Mouse (Mus musculus): ENCODE measurements around the gene Med15. TPM values are rescaled to one million over a fixed set of nuclear protein-coding genes. Genes with fewer than 3 reads are reported as not detected.
A peak's percentile ranks its signal among the peaks of the same experiment; 100 is the strongest.

Med15 gene
- total RNA-seq, 1 experiment from 2014 or later: 30.8 TPM

GRCm38 (mm10) chr16:17654188-17654795 is 78.4 kb downstream of the Med15 start:
- ATAC-seq (replicated peaks; ENCODE audit: low read depth, poor library complexity, severe bottlenecking): no peak

GRCm38 (mm10) chr16:17653601-17654000 is 79.1 kb downstream of the Med15 start:
- no peak for ATAC-seq (replicated peaks; ENCODE audit: low read depth, poor library complexity, severe bottlenecking)

- ATAC-seq (replicated peaks; ENCODE audit: low read depth, poor library complexity, severe bottlenecking): no peak
Observed at GRCm38 (mm10) chr16:17652607-17653006, 80.1 kb downstream of the Med15 start.

DNA sequence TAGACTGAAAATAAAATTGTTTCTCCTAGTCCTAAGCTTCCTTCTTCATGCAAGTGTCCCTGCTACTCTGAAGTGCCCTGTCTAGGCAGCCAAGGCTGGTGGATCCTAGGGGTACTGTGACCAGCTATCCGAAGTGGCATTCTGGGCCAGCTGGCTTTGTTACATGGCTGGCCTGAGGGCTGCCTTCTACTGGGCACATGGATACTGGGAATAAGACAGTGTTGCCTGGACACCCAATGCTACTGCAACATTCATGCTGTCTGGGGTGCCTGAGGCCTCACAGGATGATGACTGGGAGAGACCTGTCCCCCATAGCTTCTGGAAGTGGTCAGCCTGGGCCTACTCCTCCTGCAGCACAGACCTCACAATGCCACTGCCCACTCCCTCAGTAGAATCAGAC is 82.0 kb downstream of the Med15 start:
- ATAC-seq (replicated peaks; ENCODE audit: low read depth, poor library complexity, severe bottlenecking): no peak

GRCm38 (mm10) chr16:17649925-17650605 is 82.6 kb downstream of the Med15 start:
- ATAC-seq (replicated peaks; ENCODE audit: low read depth, poor library complexity, severe bottlenecking): no peak

DNA sequence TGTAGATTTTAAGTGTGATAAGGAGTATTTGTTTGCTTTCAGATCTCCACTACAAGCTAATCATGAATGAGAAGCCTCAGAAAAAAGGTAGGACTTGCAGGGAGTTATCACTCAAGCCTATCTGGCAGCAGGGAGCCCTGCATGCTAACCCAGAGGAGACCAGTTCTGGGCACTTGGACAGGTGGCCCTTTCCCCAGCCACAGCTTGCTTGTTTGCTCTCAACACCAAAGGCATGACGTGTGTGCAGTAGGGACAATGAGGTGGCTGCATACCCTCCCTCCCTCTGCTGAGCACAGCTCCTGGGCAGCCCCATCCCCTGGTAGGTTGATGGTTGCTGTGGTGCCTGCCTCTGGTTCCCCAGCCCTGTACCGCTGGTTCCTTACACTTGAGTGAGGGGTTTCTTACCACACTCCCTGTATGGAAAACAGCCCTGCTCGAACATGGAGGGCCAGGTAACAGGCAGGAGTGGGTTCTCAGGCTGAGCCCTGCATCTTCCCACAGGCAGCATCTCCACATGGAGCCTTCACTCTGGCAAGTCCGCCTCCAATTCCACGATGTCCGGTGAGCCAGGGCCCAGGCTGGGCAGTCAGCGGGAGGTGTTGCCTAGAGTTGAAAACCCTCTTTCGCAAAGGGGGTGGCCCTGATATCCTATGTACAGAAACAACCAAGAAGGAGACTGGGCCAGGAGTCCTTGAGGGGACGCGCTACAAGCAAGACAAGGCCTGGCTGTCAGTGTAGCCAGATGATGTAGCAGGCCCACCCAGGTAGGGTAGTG is 84.9 kb downstream of the Med15 start:
- no peak for ATAC-seq (replicated peaks; ENCODE audit: low read depth, poor library complexity, severe bottlenecking)

- no peak for ATAC-seq (replicated peaks; ENCODE audit: low read depth, poor library complexity, severe bottlenecking)
Observed at GRCm38 (mm10) chr16:17647156-17647555, 85.5 kb downstream of the Med15 start.

- peak; percentile 66 for ATAC-seq (replicated peaks; ENCODE audit: low read depth, poor library complexity, severe bottlenecking)
Observed at GRCm38 (mm10) chr16:17646310-17647114, 86.2 kb downstream of the Med15 start, which contains the start of gene Ccdc74a. TSS of gene Ccdc74a (plus strand) at chr16:17646470.

DNA sequence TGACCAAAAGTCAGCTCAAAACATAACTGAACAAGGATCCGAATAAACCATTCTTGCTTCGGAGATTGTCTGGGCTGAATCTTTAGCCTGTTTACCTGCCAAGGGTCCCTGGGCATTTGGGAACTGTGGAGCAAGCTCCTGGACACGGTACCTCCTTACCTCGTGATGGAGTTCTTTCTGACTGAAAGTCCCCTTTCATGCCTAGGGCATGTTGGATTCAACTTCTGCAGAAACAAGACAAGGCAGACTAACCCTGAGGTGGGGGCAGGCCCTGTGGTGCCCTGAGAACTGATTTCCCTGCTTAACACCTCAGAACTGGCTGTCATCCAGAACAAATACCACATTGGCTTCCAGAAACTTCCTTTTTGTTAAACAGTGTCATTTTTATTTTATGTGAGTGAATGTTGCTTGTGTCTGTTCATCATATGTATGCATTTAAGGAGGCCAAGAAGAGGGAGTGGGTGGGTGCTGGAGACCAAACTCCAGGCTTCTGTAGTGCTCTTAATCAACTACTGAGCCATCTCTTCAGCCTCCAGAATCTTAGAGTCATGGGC is 89.2 kb downstream of the Med15 start:
- no peak for ATAC-seq (replicated peaks; ENCODE audit: low read depth, poor library complexity, severe bottlenecking)

GRCm38 (mm10) chr16:17642311-17642710 is 90.4 kb downstream of the Med15 start:
- ATAC-seq (replicated peaks; ENCODE audit: low read depth, poor library complexity, severe bottlenecking): no peak

GRCm38 (mm10) chr16:17641301-17641700 is 91.4 kb downstream of the Med15 start:
- no peak for ATAC-seq (replicated peaks; ENCODE audit: low read depth, poor library complexity, severe bottlenecking)

DNA sequence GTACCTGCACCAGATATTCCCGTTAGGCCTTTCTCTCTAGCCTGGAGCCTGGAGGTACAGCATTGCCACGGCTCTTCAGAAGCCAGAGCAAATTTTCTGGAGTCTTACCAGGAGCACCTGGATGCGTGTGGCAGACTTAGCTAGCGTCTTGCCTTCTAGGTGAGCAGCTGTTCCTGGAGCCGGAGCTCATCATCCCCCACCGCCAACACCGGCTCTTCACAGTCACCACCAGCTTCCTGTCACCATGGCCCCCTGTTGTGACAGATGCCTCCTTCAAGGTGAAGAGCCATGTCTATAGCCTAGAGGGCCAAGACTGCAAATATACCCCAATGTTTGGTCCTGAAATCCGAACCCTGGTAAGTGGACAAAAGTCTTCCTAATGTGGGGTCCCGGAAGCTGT is 92.0 kb downstream of the Med15 start:
- ATAC-seq (replicated peaks; ENCODE audit: low read depth, poor library complexity, severe bottlenecking): no peak

- ATAC-seq (replicated peaks; ENCODE audit: low read depth, poor library complexity, severe bottlenecking): no peak
Observed at GRCm38 (mm10) chr16:17639951-17640350, 92.7 kb downstream of the Med15 start.

GRCm38 (mm10) chr16:17639081-17639480 is 93.6 kb downstream of the Med15 start:
- no peak for ATAC-seq (replicated peaks; ENCODE audit: low read depth, poor library complexity, severe bottlenecking)

DNA sequence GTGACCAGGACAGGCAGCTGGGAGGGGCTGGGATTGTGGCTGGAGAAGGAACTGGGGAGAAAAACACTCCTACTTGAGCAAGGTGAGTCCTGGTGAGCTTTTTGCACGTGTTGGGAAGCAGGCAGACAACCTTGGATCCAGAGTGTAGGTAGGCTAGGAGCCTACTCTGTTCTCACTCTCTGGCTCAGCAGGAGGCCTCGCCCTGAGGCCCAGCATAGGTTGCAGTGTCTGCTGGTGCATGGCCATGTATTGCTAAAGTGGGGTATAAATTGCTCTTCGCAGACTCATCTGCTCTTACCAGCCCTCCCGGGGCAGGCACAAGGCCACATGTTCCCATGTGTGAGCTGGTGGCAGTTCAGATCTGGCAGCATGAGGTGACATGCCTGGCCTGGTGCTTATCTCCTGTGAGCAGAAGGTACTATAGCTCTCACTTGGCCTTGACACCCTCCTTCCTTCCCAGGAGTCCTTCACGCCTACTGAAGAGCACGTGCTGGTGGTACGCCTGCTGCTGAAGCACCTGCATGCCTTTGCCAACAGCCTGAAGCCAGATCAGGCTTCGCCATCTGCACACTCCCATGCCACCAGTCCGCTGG is 94.6 kb downstream of the Med15 start:
- peak; percentile 81 for ATAC-seq (replicated peaks; ENCODE audit: low read depth, poor library complexity, severe bottlenecking)

GRCm38 (mm10) chr16:17637610-17638009 is 95.1 kb downstream of the Med15 start:
- ATAC-seq (replicated peaks; ENCODE audit: low read depth, poor library complexity, severe bottlenecking): no peak

DNA sequence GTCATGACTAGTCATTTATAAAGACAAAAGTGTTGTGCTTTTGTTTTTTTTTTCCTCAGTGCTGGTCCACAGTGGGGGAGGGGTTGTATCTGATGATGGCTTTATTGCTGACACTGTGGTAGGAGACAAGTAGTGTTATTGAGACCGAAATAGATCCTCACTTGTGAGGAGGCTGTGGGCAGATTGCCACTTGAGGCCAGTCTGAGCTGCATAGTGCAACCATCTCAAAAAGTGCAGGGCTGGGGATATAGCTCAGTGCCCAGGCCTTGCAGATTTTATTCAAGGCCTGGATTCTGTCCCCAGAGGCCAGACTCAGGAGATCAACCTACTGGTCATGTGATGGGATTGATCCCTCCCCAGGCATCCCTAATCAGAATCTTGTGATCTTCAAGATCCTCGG is 95.8 kb downstream of the Med15 start:
- ATAC-seq (replicated peaks; ENCODE audit: low read depth, poor library complexity, severe bottlenecking): no peak

GRCm38 (mm10) chr16:17633481-17634181 is 99.1 kb downstream of the Med15 start:
- ATAC-seq (replicated peaks; ENCODE audit: low read depth, poor library complexity, severe bottlenecking): no peak; the same call in 1 of the 2 replicates

DNA sequence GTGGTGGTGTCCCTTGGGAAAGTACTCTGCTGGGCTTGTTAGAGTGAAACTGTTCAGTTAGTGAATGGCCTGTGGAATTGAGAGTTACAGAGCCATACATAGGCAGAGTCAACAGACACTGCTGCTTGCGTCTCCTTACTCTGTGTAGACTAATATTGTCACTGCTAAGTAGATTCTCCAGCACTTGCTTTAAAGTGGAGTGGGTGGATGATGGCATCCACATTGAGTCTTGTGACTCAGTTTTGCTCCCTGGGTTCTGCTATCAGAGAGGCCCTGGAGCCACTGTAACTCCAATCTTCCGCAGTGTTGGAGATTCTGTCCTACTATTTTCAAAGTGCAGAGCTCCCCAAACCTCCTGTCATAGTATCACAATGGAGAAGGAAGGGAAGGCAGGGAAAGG is 100.1 kb downstream of the Med15 start:
- ATAC-seq (replicated peaks; ENCODE audit: low read depth, poor library complexity, severe bottlenecking): no peak
